Mouse (Mus musculus) gonadal fat pad, adult 2 months (tissue): ENCODE measurements around the gene Peli1. TPM values are rescaled to one million over a fixed set of nuclear protein-coding genes. Genes with fewer than 3 reads are reported as not detected.
"Not testable (repeated sequence)": the region's sequence is repeated elsewhere in the genome, so short reads cannot be mapped to it uniquely, and the experiment has no call there.

ENCODE experiments used
- DNase-seq: peaks from one replicate; pipeline ENCODE4 v3.0.0-alpha.2; 2012; ENCODE audit warnings: low read depth
- polyA plus RNA-seq: library from polyadenylated mRNA; depleted of rRNA; stranded (reverse); fragments of >200 nt; gene quantifications from 2 replicates; pipeline ENCODE4 v1.2.3, GENCODE M21; 2012

Peli1 gene
- polyA plus RNA-seq, 1 experiment: 16.3 TPM

GRCm38 (mm10) chr11:21153111-21153510 lies 62.0 kb downstream of the Peli1 start:
- no peak for DNase-seq

DNA sequence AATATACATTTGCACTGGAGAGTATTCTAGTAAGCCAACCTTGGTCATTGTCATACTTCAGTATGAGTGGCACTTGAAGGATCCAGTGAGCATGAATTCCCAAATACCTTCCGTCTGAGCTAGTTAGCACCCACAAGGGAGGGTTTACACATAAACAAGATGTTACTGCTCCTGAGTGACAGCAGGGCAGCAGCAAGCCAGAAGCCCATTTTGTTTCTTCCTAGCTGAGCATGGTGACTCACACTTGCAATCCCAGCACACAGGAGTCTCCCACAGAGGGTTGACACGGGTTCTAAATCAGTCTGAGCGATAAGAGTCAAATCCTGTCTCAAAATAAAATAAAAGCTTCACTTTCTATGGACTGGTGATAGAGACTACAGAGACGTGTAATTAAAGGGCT lies 66.5 kb downstream of the Peli1 start:
- DNase-seq: no peak

GRCm38 (mm10) chr11:21162093-21162492 lies 71.0 kb downstream of the Peli1 start:
- DNase-seq: no peak

- DNase-seq: no peak
These were observed 72.1 kb downstream of the Peli1 start for GRCm38 (mm10) chr11:21163143-21163542.

- no peak for DNase-seq
These were observed 72.6 kb downstream of the Peli1 start for GRCm38 (mm10) chr11:21163673-21164072.

DNA sequence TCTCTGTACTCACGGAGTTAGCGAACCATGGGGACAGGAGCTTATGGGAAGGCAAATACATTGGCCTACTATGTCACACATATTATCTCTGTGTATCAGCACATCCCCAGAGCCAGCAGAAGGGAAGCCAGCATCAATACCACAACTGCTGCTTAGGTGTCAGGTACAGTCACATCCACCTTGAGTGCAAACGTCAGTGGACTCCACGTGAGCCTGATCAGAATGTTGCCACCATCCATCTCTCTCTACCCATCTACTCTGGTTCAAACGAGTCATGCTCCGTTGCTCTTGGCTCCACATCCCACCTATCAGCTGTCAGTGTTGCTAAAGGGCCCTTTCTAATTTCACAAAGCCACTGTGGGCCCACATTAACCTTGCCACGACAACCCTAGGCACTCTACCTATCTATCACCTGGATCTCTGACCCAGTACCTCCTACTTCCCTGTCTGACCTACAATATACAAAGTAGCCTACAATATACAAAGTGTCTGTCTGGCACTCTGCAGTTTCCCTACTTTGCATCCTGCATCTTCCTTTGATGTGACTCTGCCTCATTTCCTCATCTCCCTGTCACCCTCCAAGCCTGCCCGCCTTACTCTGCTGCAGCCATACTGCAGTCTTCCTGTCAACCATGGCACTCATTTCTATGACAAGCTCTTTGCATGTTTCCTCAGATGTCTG lies 73.4 kb downstream of the Peli1 start:
- no peak for DNase-seq

- peak; percentile 70 for DNase-seq
These were observed 74.0 kb downstream of the Peli1 start for GRCm38 (mm10) chr11:21164994-21165560.

DNA sequence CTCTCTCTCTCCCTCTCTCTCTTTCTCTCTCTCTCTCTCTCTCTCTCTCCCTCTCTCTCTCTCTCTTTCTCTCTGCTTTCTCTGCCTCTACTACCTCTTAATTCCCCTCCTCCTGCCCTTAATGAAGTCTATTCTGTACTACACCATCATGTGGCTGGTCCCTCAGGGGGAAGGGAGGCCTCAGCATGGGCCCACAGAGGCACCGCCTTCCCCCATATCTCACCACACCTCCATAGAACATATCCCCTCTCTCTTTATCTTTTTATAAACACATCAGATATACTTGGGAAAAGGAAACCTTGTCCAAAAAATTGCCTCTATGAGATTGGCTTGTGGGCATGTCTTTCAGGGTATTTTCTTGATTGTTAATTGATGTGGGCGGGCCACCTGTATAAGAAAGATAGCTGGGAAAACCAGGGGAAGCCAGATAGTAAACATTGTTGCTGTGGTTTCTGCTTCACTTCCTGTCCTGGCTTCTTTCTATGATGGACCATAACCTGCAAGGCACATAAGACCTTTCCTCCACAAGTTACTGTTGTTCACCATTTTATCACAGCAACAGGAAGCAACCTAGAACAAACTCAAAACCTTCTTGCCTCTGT lies 75.5 kb downstream of the Peli1 start:
- no peak for DNase-seq

- no peak for DNase-seq
These were observed 77.9 kb downstream of the Peli1 start for GRCm38 (mm10) chr11:21168828-21169607.

DNA sequence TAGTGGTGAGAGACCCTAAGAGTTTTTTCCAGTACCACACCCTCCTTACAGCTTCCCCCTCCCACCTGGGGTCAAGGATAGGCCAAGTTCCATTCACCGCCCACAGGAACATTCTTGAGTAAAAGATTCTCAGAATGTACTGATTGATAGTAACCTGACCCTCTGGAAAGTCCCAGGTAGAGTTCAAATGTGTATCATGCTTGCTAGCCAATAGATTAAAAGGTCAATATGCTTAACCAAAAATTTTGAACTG lies 78.4 kb downstream of the Peli1 start:
- not testable (repeated sequence) for DNase-seq

- DNase-seq: no peak
These were observed 81.2 kb downstream of the Peli1 start for GRCm38 (mm10) chr11:21172281-21172680.

DNA sequence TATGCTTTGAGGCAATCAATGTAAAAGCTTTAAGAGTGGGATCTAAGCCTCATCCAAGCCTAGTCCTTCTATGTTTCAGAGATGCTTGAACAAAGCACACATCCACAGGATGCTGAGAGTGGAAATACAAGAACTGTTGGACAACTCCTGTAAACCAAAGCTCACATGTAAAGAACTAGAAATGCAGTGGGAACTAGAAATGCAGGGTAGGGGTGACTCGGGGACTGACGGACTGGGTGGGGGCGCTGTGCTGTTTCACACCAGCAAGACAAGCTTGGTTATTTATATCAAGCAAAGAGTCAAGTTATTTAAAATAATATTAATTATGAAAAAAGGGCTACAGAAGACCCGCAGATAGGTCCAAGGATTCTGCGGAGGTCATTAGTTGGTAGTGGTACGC lies 82.8 kb downstream of the Peli1 start:
- DNase-seq: no peak

GRCm38 (mm10) chr11:21174396-21174795 lies 83.3 kb downstream of the Peli1 start:
- DNase-seq: peak; percentile 84

- DNase-seq: no peak
These were observed 84.0 kb downstream of the Peli1 start for GRCm38 (mm10) chr11:21175063-21175462.

DNA sequence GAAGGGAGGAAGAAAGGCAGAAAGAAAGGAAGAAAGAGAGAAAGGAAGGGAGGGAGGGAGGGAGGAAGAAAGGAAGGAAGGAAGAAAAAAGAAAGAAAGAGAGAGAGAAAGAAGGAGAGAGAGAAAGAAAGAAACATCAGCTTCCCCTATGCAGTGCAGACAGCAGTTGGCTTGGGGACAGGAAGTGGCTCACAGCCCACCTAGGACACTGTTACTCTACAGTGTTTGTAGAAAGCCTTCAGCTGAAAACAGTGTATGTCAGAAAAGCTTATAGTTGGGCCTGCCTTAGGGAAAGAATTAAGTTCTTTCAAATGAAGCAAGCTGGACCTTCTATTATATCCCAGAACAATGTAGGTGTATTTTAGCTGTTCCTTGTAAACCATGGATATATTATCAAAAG lies 85.4 kb downstream of the Peli1 start:
- DNase-seq: no peak

DNA sequence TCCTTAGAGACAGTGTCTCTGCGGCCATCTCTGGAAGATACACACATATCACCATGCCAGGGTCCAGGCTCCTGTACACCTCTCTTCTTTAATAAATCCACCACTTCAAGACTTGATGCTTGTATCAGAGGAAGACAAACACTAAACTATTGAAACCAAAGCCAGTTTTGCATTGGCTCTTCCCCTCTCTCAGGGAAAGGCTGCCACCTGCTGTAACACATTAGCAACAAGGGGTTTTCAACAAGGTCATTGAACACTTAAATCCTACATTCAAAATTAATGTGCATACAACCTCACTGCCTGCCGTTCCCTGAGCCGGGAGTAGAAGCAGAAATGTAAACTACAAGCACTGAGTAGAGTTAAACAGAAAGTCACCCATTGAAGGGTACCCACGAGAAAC lies 87.3 kb downstream of the Peli1 start:
- DNase-seq: no peak

GRCm38 (mm10) chr11:21178998-21179645 lies 88.0 kb downstream of the Peli1 start:
- no peak for DNase-seq

DNA sequence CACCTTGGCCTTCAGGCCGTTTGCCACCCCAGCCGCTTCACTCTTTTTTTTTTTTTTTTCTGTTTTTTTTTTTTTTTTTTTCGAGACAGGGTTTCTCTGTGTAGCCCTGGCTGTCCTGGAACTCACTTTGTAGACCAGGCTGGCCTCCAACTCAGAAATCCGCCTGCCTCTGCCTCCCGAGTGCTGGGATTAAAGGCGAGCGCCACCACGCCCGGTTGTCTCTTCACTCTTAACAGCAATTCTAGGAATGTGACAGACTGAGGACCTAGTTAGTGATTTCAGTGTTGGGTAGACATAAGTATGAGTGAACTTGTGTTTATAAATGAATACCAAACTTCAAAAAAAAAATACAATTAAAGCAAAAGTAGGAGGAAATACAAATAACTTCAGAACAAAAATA lies 88.8 kb downstream of the Peli1 start:
- DNase-seq: not testable (repeated sequence)

GRCm38 (mm10) chr11:21180650-21181049 lies 89.6 kb downstream of the Peli1 start:
- no peak for DNase-seq

DNA sequence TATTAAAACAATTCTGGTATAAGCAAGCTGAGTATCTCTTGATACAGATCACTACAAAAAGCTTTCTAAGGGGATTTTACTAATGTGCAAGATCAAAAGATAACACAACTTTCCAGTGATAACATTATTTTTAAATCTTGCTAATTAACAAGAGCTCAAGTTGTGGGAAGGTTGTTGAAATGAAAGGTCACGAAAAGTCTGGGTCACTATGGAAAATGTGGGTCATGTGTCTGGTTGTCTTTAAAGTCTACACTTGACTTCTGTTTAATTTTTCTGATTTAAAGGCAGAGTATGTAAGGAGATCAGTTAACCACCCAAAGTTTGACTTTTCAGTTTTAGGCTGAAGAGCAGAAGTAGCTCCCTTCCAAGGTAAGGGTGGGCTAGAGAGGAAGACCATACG lies 90.5 kb downstream of the Peli1 start:
- DNase-seq: no peak

GRCm38 (mm10) chr11:21182709-21183108 lies 91.6 kb downstream of the Peli1 start:
- no peak for DNase-seq

- not testable (repeated sequence) for DNase-seq
These were observed 100.7 kb downstream of the Peli1 start for GRCm38 (mm10) chr11:21191821-21192220.
